Mouse (Mus musculus): ENCODE results near the gene Vmn1r21.
"Not testable (repeated sequence)": the region's sequence is repeated elsewhere in the genome, so short reads cannot be mapped to it uniquely, and the experiment has no call there.

Vmn1r21 gene

GRCm38 (mm10) chr6:57850286-57850685 lies at the start of gene Vmn1r21:
Vmn1r21 (minus strand) TSS chr6:57850343.
- no peak for DNase-seq (ENCODE audit: low read depth in 2 of 2, low spot score in 2 of 2)

DNA sequence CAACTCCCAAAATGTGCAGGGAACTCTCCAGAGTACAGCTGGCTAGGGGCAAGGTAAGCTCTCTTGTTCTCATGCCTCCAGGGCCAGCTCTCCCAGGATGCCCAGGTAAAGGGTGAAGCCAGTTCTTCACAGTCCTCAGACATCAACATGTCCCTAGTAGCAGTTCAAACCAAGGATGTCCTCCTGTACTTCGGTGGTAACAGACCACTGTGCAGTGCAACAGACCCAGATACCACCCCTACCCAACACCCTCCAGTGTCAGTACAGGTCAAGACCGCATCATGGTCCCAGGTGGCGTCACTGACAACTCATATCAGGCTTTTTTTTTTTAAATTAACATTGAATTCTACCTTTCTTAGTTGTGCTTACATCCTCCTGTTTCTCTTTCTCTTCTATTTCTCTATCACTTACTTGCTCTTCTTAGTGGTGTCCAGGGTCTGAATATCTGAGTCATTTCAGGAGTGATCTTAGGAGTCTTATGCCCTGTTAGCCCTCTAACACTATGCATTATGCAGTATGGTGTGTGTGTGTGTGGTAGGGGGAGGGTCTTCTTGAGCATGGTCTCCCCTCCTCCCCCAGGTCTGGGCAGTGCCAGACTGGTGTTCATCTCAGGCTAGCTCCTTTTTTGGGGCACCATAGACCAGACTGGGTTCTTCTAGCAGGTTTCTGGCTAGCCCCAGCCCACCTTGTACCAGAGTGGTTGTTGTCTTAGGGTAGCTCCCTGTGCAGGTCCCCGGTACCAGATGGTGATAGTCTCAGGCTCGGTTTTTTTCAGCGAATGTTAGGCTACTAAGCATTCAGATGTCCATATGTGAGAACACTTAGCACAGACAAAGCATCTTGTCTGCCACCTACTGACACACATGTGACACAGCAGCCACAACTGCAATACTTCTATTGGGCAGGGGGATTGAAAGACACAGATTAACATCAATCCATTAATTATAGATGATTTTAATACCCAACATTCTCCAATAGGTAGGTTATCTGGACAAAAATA lies 9.2 kb upstream of the Vmn1r21 start:
- DNase-seq (ENCODE audit: low read depth in 2 of 2, low spot score in 2 of 2): peak; percentile 10 to 45

- DNase-seq (ENCODE audit: low read depth in 2 of 2, low spot score in 2 of 2): not testable (repeated sequence)
These were observed 1.0 kb upstream of the Vmn1r21 start for GRCm38 (mm10) chr6:57851177-57851576.

GRCm38 (mm10) chr6:57839693-57840408 lies 10.3 kb downstream of the Vmn1r21 start:
- no peak for DNase-seq (ENCODE audit: low read depth in 2 of 2, low spot score in 2 of 2)

GRCm38 (mm10) chr6:57825259-57825715 lies 24.9 kb downstream of the Vmn1r21 start:
- no peak for DNase-seq (ENCODE audit: low read depth in 2 of 2, low spot score in 2 of 2)

DNA sequence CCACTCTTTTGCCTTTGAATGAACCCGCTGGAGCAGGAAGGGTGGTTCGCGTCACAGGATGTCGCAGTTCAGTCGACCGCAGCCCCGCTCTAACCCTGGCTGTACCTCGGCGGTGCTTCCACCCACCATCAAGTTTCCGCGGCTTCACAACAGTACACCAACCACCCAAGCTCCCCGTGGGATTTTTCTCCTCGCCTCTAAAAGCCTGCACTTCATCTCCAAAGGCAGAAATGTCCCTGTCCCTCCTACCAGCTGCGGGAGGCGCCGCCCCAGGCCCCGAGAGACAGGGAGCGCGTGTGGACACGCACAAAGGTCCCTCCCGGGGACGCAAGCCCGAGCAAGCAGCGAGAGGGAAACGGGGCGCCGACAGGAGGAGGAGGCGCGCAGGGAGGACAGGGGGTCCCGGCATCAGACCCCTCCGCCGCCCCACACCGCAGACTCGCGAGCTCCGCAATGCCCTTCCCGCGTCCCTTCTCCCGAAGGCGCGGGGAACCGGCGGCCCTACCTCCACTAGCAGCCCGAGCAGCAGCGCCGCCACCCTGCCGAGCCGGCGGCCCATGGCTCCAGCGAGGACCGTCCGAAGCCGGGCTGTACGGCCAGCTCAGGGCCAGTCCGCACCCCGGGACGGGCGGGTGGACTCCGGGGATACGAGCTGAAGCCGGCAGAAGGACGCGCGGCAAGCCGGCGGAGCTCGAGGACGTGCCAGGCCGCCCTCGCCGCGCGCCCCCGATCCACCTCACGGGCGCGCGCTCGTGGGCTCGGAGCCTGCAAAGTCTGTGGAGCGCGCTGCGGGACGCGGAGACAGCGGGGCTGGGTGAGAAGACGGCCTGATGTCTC lies 25.5 kb downstream of the Vmn1r21 start, which contains the start of gene Vopp1:
Gene Vopp1 (minus strand): TSS at position 738 of the 837 bp plus-strand sequence.
- peak; percentile 73 to 78 for DNase-seq (ENCODE audit: low read depth in 2 of 2, low spot score in 2 of 2)

DNA sequence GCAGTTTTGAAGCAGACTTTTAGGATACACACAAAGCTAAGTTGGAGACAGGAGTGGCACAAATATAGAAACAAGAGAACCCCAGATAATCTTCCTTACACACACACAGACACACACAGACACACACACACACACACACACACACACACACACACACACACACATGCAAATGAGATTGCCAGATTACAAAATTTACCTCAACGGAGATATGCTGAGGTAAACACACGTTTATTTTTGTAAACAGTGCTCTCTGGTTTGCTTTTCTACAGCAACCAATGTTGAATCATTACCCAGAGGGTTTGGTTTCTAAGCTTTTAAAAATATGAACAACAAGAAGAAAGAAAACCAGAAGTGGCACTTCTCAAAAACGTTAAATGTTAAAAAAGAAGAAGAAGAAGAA lies 26.7 kb downstream of the Vmn1r21 start:
- DNase-seq (ENCODE audit: low read depth in 2 of 2, low spot score in 2 of 2): no peak

GRCm38 (mm10) chr6:57822648-57823410 lies 27.3 kb downstream of the Vmn1r21 start:
- DNase-seq (ENCODE audit: low read depth in 2 of 2, low spot score in 2 of 2): peak in 1 of 2 experiments; percentile 23

- no peak for DNase-seq (ENCODE audit: low read depth in 2 of 2, low spot score in 2 of 2)
These were observed 35.7 kb downstream of the Vmn1r21 start for GRCm38 (mm10) chr6:57814436-57814940.

GRCm38 (mm10) chr6:57811748-57812730 lies 38.1 kb downstream of the Vmn1r21 start:
- DNase-seq (ENCODE audit: low read depth in 2 of 2, low spot score in 2 of 2): no peak

DNA sequence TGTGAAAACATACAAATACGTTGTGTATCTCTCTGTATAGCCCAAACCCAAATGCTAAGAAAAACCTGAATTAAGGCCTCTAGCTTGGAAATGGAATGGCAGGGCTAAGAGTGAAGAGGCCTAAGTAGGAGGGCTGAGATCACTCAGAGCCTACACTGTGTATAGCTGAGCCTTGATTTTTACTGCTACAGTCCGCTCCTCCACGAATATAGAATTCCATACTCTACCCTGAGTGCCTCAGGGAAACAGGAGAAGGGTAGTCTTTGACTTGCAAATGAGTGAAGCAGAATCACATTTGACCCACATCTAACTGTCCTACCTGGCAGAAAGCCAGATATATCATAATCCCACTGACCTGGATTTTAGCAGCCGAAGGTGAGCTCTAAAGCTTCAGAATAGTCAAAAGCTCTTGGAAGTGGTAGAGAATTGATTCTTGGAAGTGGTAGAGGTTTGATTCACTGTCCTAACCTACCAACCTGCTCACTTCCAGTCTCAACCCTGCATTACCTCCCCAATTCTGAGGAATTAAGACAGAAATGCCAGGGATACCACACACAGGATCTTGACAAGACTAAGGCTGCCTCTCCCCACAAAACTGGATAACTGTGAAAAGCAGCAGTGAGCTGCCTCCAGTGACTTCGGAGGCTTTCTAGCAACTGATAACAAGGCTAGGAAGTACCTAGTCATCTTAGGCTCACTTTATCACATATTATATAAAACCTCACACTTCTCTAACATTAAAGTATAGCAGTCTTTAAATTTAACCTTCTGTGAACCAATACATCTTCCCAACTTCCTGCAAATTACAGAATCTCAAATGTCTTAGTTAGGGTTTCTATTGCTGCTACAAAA lies 44.7 kb downstream of the Vmn1r21 start:
- DNase-seq (ENCODE audit: low read depth in 2 of 2, low spot score in 2 of 2): no peak

DNA sequence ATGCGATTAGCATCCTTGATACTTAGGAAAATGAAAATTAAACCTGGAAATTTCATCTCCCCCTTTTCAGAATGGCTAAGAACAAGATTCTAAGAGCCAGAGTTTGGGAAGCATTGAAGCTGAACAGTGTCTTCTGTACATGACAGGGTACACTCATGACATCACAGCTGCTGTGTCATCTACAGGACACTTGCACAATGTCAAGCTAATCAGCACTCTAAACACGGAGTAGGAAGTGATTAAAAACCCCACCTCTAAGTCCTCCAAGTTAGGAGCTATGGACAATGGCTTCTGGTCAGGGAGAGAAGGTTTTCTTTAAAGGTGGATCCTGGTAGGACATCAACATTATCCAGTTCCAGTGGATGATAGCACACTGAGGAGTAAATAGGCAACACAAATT lies 47.0 kb downstream of the Vmn1r21 start:
- no peak for DNase-seq (ENCODE audit: low read depth in 2 of 2, low spot score in 2 of 2)

DNA sequence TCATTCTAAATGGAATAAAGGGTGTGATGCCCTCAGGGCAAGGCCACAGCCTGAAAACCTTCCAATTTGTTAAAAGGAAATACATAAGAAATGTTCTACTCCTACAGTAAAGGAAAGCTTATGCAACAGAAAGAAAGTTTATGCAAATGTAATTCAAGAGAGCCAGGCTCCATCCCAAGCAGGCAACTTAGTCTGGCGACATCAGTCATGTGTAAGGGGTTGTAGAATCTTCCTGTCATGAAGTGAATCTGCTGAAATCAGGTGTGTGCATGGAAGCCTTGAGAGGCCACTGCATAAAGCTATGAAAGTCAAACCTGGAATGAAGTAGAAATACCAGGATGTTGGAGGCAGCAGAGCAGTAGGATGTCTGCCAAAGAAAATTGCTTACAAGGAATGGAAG lies 51.2 kb downstream of the Vmn1r21 start:
- no peak for DNase-seq (ENCODE audit: low read depth in 2 of 2, low spot score in 2 of 2)

DNA sequence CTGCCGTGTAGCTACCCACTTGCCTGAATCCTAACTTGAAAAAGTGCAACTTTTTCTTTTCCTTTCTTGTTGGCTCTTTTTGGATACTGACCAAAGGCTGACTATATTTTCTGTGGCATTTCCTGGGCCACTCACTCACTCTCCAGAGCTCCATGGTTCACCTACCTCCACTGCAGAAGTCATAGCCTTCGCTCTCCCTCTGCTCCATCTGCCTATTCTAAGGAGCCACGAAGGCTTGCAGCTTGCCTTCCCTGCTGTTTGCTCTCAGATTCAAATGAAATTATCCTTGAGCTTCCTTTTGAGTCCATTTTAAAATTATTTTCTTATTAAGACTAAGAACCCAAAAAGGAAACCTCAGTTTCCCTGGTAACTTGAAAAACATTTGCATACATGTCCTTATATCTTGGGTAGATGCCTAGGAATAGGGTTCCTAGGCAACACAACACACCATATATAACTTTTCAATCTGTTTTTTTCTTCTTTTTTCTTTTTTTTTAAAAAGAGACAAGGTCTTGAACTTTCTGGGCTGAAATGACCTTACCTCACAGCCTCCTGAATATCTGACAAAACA lies 53.2 kb downstream of the Vmn1r21 start:
- no peak for DNase-seq (ENCODE audit: low read depth in 2 of 2, low spot score in 2 of 2)

DNA sequence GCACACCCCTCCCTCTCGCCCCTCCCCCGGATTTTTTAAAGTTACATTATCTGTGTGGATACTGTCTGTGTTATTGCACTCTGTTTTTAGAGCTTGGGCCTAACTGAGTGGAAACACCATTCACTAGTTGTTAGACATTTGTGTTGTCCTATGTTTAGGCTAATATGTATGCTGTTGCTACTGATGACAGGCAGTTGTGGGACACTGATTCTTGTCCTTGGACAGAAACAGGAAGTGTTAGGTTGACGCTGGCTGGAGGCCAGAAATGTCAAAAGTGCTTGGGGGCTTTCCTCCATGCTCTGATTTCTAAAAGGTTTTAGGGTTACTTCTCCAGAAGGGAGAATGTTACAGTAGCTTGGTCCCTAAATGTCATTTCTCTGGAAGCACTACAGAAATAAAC lies 54.3 kb downstream of the Vmn1r21 start:
- DNase-seq (ENCODE audit: low read depth in 2 of 2, low spot score in 2 of 2): no peak

Measured in CD8-positive naive resting alpha-beta T cell, adult 2 months (primary cell).